Mouse (Mus musculus): ENCODE results near the gene Palm2. TPM values are rescaled to one million over a fixed set of nuclear protein-coding genes. Genes with fewer than 3 reads are reported as not detected.

Palm2 gene
- polyA plus RNA-seq, 1 experiment from 2014 or later: not detected

DNA sequence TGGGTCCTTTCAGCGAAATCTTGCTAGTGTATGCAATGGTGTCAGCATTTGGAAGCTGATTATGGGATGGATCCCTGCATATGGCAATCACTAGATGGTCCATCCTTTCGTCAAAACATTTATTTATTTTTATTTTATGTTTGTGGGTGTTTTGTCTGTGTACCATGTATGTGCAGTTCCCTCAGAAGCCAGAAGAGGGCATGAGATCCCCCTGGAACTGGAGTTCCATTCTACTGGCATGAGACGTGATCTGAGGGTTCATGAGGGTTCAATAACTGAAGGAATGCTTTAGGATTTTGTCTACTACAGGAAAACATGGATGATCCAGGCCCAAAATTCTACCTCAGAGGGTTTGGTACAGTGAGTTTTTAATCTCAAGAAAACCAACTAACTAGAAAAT, 28.3 kb downstream of the Palm2 start:
- Histone ChIP-seq H3K4me3 (ENCODE audit: inconsistent target) (no peak overlapping the region), H3K79me2 (ENCODE audit: inconsistent target) (no peaks in the 10 kb centered on the region), H3K27ac (no peak overlapping the region), H3K36me3 (ENCODE audit: inconsistent target) (no peaks in the 10 kb centered on the region)
- WGBS (ENCODE audit: missing documents): 65% methylated on average over 2 of the region's 3 CpGs

DNA sequence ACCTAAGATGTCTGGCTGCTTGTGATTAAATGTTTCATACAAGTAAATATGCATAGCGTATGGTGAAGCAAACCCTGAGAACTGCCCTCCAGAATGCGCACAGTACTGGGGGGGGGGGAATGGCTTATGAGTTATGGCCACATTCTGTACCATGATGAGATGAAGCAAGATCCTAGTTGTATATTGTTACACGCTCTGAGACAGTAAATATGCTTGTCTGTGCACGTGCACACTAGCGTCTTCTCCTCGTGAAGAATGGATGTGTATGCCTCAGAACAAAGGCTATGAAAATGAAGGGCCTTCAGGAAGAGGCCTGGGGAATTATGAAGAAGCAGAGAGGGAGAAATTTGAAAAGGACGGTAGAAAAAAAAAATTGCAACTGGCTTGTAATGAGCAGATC, 48.4 kb downstream of the Palm2 start:
- Histone ChIP-seq H3K27ac (no peak overlapping the region), H3K4me3 (ENCODE audit: inconsistent target) (no peak overlapping the region), H3K79me2 (ENCODE audit: inconsistent target) (no peaks in the 10 kb centered on the region), H3K36me3 (ENCODE audit: inconsistent target) (no peaks in the 10 kb centered on the region)
- WGBS (ENCODE audit: missing documents): 94% methylated on average over 7 of the region's 7 CpGs

DNA sequence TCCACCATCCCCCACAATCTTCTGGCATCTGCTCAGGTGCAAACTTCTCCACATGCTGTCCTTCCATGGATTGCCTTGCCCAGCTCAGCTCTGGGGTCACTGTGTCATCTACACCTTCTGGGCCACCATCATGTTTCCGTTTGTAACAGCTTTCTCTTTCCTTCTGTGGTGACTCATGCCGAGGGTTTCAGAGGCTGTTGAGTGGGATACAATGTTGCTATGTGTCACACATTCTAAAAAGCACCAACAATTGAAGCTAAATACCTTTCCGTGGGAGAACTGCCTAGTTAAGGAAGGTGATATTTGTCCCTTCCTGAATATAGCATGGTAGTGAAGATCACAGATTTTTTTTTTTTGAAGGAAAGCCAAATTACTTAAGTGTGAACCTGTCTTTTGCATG, 52.3 kb downstream of the Palm2 start:
- Histone ChIP-seq H3K36me3 (ENCODE audit: inconsistent target) (no peaks in the 10 kb centered on the region), H3K27ac (no peak overlapping the region), H3K79me2 (ENCODE audit: inconsistent target) (no peaks in the 10 kb centered on the region), H3K4me3 (ENCODE audit: inconsistent target) (no peak overlapping the region)
- whole genome bisulfite sequencing (ENCODE audit: missing documents): 70% methylated on average over 3 of the region's 3 CpGs

DNA sequence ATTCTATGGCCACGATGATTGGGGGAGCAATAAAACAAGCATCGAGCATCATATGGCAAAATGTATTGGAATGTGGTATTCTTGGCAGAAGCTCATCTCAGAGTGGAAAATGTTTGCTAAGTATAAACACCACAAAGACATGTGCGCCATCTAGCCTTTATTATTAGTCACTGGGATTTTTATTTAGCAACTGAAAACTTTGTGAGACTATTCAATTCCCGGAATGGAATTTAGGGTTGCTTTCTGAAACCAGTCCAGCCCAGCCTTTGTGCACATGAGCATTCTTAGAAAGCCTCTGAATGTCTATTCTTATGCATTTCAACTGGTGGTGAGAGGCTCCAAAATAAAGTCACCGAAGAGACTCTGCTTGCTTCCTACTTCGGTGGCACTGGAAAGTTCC, 55.8 kb downstream of the Palm2 start:
- no peaks in the 10 kb centered on the region for H3K79me2 ChIP-seq (ENCODE audit: inconsistent target)
- 90% methylated on average over 6 of the region's 6 CpGs for WGBS (ENCODE audit: missing documents)
- H3K27ac ChIP-seq: no peak overlapping the region
- H3K4me3 ChIP-seq (ENCODE audit: inconsistent target): no peak overlapping the region
- no peaks in the 10 kb centered on the region for H3K36me3 ChIP-seq (ENCODE audit: inconsistent target)

DNA sequence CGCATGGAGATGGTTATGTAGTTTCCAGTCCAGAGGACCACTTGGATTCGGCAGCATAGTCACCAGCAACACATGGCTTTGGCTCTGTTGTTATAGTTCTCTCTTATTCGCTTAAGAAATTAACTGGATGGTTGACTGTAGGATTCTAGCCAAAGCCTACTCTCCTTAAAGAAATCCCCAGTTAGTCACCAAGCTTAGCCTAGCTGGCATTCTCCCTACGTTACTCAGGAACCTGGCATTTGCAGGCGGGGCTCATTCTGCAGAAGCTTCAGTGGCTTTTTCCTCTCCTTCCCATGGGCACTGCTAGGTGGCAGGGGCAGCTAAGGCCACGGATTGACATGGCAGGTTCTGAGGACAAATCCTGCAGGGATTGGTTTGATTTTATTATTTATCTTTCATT, 70.7 kb downstream of the Palm2 start:
- Histone ChIP-seq H3K4me3 (ENCODE audit: inconsistent target) (no peak overlapping the region), H3K27ac (no peak overlapping the region), H3K79me2 (ENCODE audit: inconsistent target) (no peaks in the 10 kb centered on the region), H3K36me3 (ENCODE audit: inconsistent target) (no peaks in the 10 kb centered on the region)
- whole genome bisulfite sequencing (ENCODE audit: missing documents): 93% methylated on average over 6 of the region's 6 CpGs

DNA sequence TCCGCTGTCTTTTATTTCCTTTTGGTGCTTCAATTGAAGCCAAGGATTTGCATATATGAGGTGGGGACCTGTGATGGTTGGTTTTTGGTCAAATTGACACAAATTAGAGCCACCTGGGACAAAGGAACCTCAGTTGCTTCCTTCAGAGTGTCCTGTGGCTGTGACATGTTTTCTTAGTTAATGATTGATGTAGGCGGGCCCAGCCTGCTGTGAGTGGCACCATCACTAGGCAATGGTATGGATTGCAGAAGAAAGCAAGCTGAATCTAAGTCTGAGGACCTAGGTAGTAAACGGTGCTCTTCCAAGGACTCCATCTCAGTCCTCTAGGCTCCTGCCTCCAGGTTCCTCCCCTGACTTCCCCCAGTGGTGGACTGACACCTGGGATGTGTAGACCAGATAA, 76.5 kb downstream of the Palm2 start:
- 91% methylated on average over 2 of the region's 3 CpGs for WGBS (ENCODE audit: missing documents)
- H3K27ac ChIP-seq: no peak overlapping the region
- H3K36me3 ChIP-seq (ENCODE audit: inconsistent target): no peaks in the 10 kb centered on the region
- no peaks in the 10 kb centered on the region for H3K79me2 ChIP-seq (ENCODE audit: inconsistent target)
- no peak overlapping the region for H3K4me3 ChIP-seq (ENCODE audit: inconsistent target)

DNA sequence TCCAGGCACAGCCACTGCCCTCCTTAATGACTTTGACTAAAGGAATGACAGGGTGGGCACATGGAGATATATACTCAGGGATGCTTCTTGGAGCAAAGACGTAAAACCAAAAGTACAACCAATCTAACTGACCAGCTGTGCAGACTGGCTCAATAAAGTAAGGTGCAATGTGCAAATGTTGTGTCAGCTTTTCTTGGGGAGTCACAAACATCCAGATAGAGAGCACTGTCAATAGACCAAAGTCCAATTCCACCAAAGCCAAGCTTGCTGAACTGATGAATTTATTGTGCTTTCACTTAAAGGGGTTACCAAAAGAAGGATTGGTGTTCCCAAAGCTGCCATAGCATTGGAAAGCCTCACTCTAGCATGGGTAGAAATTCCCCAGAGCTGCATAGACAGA, 77.7 kb downstream of the Palm2 start:
- Histone ChIP-seq H3K4me3 (ENCODE audit: inconsistent target) (no peak overlapping the region), H3K36me3 (ENCODE audit: inconsistent target) (no peaks in the 10 kb centered on the region), H3K79me2 (ENCODE audit: inconsistent target) (no peaks in the 10 kb centered on the region), H3K27ac (no peak overlapping the region)
- WGBS (ENCODE audit: missing documents): 100% methylated on average over 1 of the region's 1 CpGs

DNA sequence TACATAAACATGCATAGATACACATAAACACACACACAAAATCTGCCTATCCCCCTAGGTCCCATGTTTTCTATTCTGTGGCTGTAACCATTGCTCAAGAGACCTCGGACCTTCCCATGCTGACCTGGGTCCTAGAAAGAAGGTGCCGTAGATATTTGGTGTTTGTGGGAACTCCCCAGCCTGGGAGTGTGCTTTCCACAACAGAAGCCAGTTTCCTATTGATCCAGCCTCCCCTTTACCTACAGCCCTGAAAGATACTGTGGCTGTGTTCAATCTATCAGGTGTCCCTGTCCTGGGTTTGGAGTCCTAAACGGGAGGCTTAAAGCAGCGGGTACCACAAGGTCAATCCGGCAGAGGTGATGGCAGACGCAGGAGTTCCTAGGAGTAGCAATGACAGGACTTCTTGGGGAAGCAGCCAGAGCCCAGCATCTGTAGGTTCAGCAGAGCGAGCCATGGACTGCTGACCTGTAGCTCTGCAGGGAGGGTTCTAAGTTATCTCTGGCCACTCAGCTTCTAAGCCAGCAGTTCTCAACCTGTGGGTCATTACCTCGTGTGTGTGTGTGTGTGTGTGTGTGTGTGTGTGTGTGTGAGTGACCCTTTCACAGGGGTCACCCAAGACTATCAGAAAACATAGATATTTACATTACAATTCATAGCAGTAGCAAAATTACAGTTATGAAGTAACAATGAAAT, 79.3 kb downstream of the Palm2 start:
- 85% methylated on average over 7 of the region's 8 CpGs for WGBS (ENCODE audit: missing documents)
- no peak overlapping the region for H3K4me3 ChIP-seq (ENCODE audit: inconsistent target)
- no peaks in the 10 kb centered on the region for H3K79me2 ChIP-seq (ENCODE audit: inconsistent target)
- no peaks in the 10 kb centered on the region for H3K36me3 ChIP-seq (ENCODE audit: inconsistent target)
- H3K27ac ChIP-seq: no peak overlapping the region

DNA sequence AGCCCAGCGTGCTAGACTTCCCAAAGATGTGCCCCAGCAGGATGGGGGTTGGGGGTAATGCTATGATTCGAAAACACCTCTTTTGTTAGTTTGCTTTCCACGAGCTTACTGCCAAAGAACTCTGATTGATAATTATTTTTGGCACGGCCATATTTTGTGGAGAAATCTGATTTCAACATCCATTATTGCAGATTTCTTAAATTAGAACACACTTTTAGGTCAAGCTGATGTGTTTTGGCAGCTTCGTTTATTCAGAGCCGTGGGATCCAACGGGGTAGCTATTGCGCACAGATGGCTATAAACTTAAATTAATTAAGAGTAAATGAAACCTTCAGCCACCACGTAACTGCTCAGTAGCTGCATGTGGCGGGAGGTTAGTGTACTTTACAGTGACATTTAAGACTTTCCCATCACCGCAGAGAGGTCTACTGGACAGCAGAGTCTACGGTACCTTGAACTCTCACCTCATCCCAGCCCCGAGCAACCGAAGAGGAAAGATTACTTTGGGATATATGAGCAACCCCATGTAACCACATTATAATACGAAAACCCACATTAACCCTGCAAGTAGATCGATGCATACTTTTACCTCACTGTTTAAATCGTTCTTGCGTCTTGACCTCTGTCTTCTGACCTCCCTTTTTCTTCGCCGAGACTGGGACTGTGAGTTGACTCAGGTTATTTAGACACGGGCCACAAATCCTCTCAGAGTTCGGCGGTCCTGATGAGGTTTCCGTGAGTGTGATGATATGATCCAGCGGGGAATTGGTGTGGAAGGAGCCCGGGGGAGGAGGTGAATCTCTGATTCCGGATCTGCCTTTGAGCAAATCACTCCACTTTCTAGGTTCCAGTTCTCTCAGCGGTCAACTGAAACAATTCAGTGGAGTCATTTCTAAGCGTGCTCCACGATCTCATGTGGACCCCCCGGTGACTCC, 80.2 kb downstream of the Palm2 start:
- Histone ChIP-seq H3K79me2 (ENCODE audit: inconsistent target) (no peaks in the 10 kb centered on the region), H3K27ac (no peak overlapping the region)
- WGBS (ENCODE audit: missing documents): 93% methylated on average over 31 of the region's 31 CpGs

DNA sequence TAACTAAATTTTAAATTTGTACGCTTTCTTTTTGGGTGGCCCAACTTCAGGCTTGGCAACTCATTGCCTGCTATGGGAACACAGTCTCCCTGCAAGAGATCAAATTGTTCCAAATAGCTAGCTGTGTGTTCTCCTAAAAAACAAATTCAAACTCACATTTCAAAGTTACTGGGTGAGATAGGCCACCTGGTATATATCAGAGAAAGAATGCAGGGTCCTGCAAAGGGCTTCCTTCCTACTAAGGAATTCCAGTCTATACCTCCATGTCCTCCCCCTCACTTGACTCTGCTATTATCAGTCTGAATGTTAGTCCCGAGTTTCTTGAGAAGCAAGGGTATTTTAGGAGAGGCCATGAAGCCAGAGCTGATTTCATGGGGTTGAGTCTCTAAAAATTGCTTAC, 81.3 kb downstream of the Palm2 start:
- Histone ChIP-seq H3K4me3 (ENCODE audit: inconsistent target) (no peak overlapping the region), H3K27ac (no peak overlapping the region), H3K79me2 (ENCODE audit: inconsistent target) (no peaks in the 10 kb centered on the region), H3K36me3 (ENCODE audit: inconsistent target) (no peaks in the 10 kb centered on the region)
- 77% methylated on average over 2 of the region's 2 CpGs for WGBS (ENCODE audit: missing documents)

More for the DNA sequence above, 80.2 kb downstream of the Palm2 start:
- no peaks in the 10 kb centered on the region for H3K36me3 ChIP-seq (ENCODE audit: inconsistent target)
- H3K4me3 ChIP-seq (ENCODE audit: inconsistent target): no peak overlapping the region

DNA sequence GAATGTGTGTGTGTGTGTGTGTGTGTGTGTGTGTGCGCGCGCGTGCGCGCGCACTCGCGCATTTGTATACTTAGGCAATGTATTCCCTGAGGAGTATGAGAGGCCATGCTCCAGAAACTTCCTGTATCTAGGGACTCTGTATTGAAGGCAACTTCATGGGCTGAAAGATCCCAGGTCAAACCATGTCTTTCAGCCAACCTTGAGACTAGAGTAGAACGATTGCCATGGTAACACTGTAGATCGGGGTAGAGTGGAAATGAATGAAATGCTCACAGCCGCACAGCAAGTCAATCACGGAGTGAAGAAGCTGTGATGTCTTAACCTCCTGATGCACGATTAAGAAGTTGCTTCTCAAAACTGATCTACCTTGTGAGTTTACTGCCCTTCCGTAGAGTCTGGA, 89.4 kb downstream of the Palm2 start:
- H3K27ac ChIP-seq: no peak overlapping the region
- no peak overlapping the region for H3K4me3 ChIP-seq (ENCODE audit: inconsistent target)
- H3K36me3 ChIP-seq (ENCODE audit: inconsistent target): no peaks in the 10 kb centered on the region
- 98% methylated on average over 12 of the region's 15 CpGs for WGBS (ENCODE audit: missing documents)
- no peaks in the 10 kb centered on the region for H3K79me2 ChIP-seq (ENCODE audit: inconsistent target)

DNA sequence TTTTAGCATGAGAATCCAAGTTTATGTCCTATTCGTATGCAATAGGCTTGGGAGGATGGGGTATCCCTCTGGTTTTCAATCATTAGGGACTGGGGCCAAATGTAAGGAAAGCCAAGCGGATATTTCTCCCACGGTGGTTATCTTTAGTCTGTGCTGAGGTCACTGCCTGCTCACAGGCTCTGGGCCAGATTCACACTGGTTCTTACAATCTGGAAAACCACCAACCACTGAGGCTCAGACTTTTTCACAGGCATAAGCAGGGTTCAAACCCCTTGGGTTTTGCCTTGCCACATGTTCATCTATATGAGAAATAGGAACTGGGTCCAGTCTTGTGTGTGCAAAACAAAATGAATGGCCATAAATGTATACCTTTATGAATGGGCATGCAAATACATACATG, 90.4 kb downstream of the Palm2 start:
- 96% methylated on average over 3 of the region's 3 CpGs for WGBS (ENCODE audit: missing documents)
- Histone ChIP-seq H3K79me2 (ENCODE audit: inconsistent target) (no peaks in the 10 kb centered on the region), H3K36me3 (ENCODE audit: inconsistent target) (no peaks in the 10 kb centered on the region), H3K27ac (no peak overlapping the region), H3K4me3 (ENCODE audit: inconsistent target) (no peak overlapping the region)

DNA sequence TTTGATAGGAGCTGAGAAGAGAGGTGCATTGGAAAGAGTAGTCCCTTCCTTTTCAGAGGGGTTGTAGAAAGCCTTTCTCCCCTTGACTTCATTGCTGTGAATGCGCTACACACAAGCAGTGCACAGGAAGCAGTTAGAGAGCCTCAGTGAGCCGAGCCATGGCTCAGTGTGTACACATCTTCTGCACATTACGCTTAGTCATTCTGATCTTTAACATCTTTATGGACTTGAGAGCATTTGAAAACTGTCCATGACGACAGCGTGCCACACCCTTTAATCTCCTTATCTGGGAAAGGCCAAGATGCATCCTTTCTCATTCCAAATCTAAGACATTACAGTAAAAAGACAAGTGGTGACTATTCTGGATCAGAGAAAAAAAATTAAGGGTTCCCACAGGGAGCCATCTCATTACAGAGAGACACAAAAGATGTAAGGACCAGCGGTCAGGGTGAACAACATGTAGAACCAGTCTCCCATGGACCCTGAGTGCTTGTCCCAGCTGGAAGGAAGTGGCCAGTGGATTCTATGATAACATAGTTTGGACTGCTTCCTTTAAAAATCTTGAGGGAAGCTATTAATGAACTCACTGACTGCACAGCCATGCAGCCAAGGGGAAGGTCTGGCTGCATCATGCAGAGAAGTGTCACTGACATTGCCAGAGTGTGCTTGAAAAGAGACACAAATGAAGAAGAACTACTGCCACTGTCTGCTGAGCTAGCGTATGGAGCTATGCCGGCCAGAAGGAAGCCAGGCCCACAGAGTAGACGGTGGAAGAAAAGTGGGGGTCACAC, 91.4 kb downstream of the Palm2 start:
- WGBS (ENCODE audit: missing documents): 67% methylated on average over 9 of the region's 9 CpGs
- Histone ChIP-seq H3K4me3 (ENCODE audit: inconsistent target) (no peak overlapping the region), H3K27ac (no peak overlapping the region), H3K36me3 (ENCODE audit: inconsistent target) (no peaks in the 10 kb centered on the region), H3K79me2 (ENCODE audit: inconsistent target) (no peaks in the 10 kb centered on the region)

DNA sequence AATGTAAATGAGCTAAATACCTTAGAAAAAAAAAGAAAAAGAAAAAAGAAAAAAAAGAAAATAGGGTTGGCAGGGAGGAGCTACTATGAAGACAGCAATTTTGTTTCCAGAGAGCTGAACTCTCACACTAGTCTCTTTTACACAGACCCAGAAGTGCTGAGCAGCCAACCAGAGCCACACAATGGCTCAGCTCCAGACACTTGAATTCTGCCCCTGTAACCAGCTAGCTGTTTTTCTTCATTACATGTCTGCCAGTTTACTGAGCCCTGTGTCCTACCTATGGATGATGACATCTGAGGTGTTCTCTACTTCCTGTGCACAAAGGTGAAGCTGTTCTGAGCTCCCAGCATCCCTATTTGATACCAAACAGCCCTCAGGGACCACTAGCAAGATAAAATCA, 94.2 kb downstream of the Palm2 start:
- Histone ChIP-seq H3K79me2 (ENCODE audit: inconsistent target) (no peaks in the 10 kb centered on the region), H3K27ac (no peak overlapping the region), H3K36me3 (ENCODE audit: inconsistent target) (no peaks in the 10 kb centered on the region), H3K4me3 (ENCODE audit: inconsistent target) (no peak overlapping the region)

DNA sequence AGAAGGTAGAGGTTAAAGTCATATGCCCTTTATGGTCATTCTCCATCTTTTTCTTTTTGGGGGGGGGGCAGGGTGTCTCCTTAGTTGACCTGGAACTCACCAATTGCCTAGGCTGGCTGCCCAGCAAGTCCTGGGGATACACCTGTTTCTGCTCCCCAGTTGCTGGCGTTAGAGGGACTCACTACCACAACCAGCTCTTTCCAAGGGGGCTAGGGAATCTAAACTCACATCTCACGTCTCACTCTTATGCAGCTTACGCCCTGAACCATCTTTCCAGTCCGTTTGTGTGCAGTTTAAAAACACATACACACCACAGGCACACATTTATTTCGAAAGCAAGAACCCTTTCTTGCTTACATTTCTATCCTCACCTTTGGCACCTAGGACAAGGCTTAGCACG, 99.6 kb downstream of the Palm2 start:
- Histone ChIP-seq H3K27ac (no peak overlapping the region), H3K4me3 (ENCODE audit: inconsistent target) (no peak overlapping the region), H3K79me2 (ENCODE audit: inconsistent target) (no peaks in the 10 kb centered on the region), H3K36me3 (ENCODE audit: inconsistent target) (no peaks in the 10 kb centered on the region)
- 86% methylated on average over 6 of the region's 6 CpGs for WGBS (ENCODE audit: missing documents)
